Mouse (Mus musculus) adrenal gland, adult 10 weeks (tissue): ENCODE data around the gene Thoc5. TPM values are rescaled to one million over a fixed set of nuclear protein-coding genes. Genes with fewer than 3 reads are reported as not detected.

ENCODE experiments used
- polyA plus RNA-seq: library from polyadenylated mRNA; stranded (reverse); fragments of 350-450 nt; fragmentation: Illumina TruSeq; extraction: RNeasy Lipid Tissue Mini Kit (QIAGEN cat#74804); gene quantifications from one replicate; pipeline ENCODE4 v1.2.3, GENCODE M21; 2014; ENCODE audit warnings: low read depth, low replicate concordance

The Thoc5 gene
- polyA plus RNA-seq: 8.7 TPM

GRCm38 (mm10) chr11:4894848-4895816 is at the start of gene Thoc5:
TSS of gene Thoc5 (plus strand) at chr11:4895320.

GRCm38 (mm10) chr11:4849258-4849943 is 45.7 kb upstream of the Thoc5 start, which contains the start of gene Nf2:
TSS of gene Nf2 (minus strand) at chr11:4849536.

GRCm38 (mm10) chr11:4873755-4874475 is 21.2 kb upstream of the Thoc5 start, which contains the start of gene Nipsnap1:
TSS of gene Nipsnap1 (plus strand) at chr11:4873951.

GRCm38 (mm10) chr11:4947813-4948174 is 52.7 kb downstream of the Thoc5 start, which contains the start of gene Nefh:
TSS of gene Nefh (minus strand) at chr11:4948064.

Other genes with a start within 250 kb of the Thoc5 start
- gene Uqcr10, start 191.0 kb upstream of the Thoc5 start, polyA plus RNA-seq: 38.8 TPM
- not detected for gene Zmat5, start 190.6 kb upstream of the Thoc5 start, polyA plus RNA-seq
- not detected for gene Cabp7, start 148.5 kb upstream of the Thoc5 start, polyA plus RNA-seq
- 217 TPM for gene Nf2, start 45.8 kb upstream of the Thoc5 start, polyA plus RNA-seq
- gene Nipsnap1, start 21.4 kb upstream of the Thoc5 start, polyA plus RNA-seq: 25.3 TPM
- 1.1 TPM for gene Nefh, start 52.7 kb downstream of the Thoc5 start, polyA plus RNA-seq
- gene Ap1b1, start 91.5 kb downstream of the Thoc5 start, polyA plus RNA-seq: 71.3 TPM
- gene Rasl10a, start 162.8 kb downstream of the Thoc5 start, polyA plus RNA-seq: not detected
- 4.2 TPM for gene Gas2l1, start 170.0 kb downstream of the Thoc5 start, polyA plus RNA-seq
- not detected for gene Rhbdd3, start 203.6 kb downstream of the Thoc5 start, polyA plus RNA-seq
- 224 TPM for gene Ewsr1, start 203.9 kb downstream of the Thoc5 start, polyA plus RNA-seq